Mouse (Mus musculus): Measurements from ENCODE around the gene Olfr424. TPM values are rescaled to one million over a fixed set of nuclear protein-coding genes. Genes with fewer than 3 reads are reported as not detected.

The Olfr424 gene
- not detected in 2 replicates for polyA plus RNA-seq (2016; fragmentation: Nextera tagmentation; extraction: Ambion mirVana)

- no peaks in the 10 kb centered on the region for H3K4me1 ChIP-seq
- H3K27me3 ChIP-seq (replicated peaks; ENCODE audit: low read depth, poor library complexity, severe bottlenecking): no peaks in the 10 kb centered on the region
- WGBS: 78% methylated on average over 3 of the region's 3 CpGs
- H3K36me3 ChIP-seq (replicated peaks): no peaks in the 10 kb centered on the region
- DNase-seq (ENCODE audit: low spot score): no peak
- H3K27ac ChIP-seq (replicated peaks): no peak within 1 kb of the TSS
- H3K9me3 ChIP-seq: no peaks in the 10 kb centered on the region
- no peak within 1 kb of the TSS for H3K4me3 ChIP-seq
Measured at GRCm38 (mm10) chr1:174131217-174131616, at the start of gene Olfr424. TSS of gene Olfr424 (plus strand) at chr1:174131517.

GRCm38 (mm10) chr1:174084031-174084430, 47.3 kb upstream of the Olfr424 start, which contains the start of gene Olfr429:
TSS of gene Olfr429 (plus strand) at chr1:174084331.
- H3K9me3 ChIP-seq: no peaks in the 10 kb centered on the region
- WGBS: 88% methylated on average over 2 of the region's 2 CpGs

GRCm38 (mm10) chr1:174096591-174096990, 34.7 kb upstream of the Olfr424 start, which contains the start of gene Olfr427:
TSS of gene Olfr427 (plus strand) at chr1:174096891.
- Histone ChIP-seq H3K9me3 (no peaks in the 10 kb centered on the region), H3K27ac (replicated peaks) (no peak within 1 kb of the TSS), H3K4me3 (no peak within 1 kb of the TSS), H3K27me3 (replicated peaks; ENCODE audit: low read depth, poor library complexity, severe bottlenecking) (no peaks in the 10 kb centered on the region), H3K4me1 (no peaks in the 10 kb centered on the region), H3K36me3 (replicated peaks) (no peaks in the 10 kb centered on the region)
- DNase-seq (ENCODE audit: low spot score): no peak
- WGBS: 85% methylated on average over 1 of the region's 1 CpGs

More at GRCm38 (mm10) chr1:174084031-174084430, 47.3 kb upstream of the Olfr424 start, which contains the start of gene Olfr429:
- Histone ChIP-seq H3K4me3 (no peak within 1 kb of the TSS), H3K4me1 (no peaks in the 10 kb centered on the region), H3K36me3 (replicated peaks) (no peaks in the 10 kb centered on the region), H3K27ac (replicated peaks) (no peak within 1 kb of the TSS), H3K27me3 (replicated peaks; ENCODE audit: low read depth, poor library complexity, severe bottlenecking) (no peaks in the 10 kb centered on the region)
- DNase-seq (ENCODE audit: low spot score): no peak

GRCm38 (mm10) chr1:174103735-174104134, 27.6 kb upstream of the Olfr424 start:
- Histone ChIP-seq H3K9me3 (no peaks in the 10 kb centered on the region), H3K4me3 (no peak overlapping the region), H3K4me1 (no peaks in the 10 kb centered on the region), H3K27me3 (replicated peaks; ENCODE audit: low read depth, poor library complexity, severe bottlenecking) (no peaks in the 10 kb centered on the region), H3K27ac (replicated peaks) (no peak overlapping the region), H3K36me3 (replicated peaks) (no peaks in the 10 kb centered on the region)
- 66% methylated on average over 2 of the region's 2 CpGs for WGBS
- no peak for DNase-seq (ENCODE audit: low spot score)

GRCm38 (mm10) chr1:174121062-174121461, 10.3 kb upstream of the Olfr424 start, which contains the start of gene Olfr231:
TSS of gene Olfr231 (minus strand) at chr1:174121162.
- Histone ChIP-seq H3K27ac (replicated peaks) (no peak within 1 kb of the TSS), H3K36me3 (replicated peaks) (no peaks in the 10 kb centered on the region), H3K9me3 (no peaks in the 10 kb centered on the region), H3K4me1 (no peaks in the 10 kb centered on the region), H3K27me3 (replicated peaks; ENCODE audit: low read depth, poor library complexity, severe bottlenecking) (no peaks in the 10 kb centered on the region), H3K4me3 (no peak within 1 kb of the TSS)
- no peak for DNase-seq (ENCODE audit: low spot score)
- WGBS: 49% methylated on average over 2 of the region's 2 CpGs

GRCm38 (mm10) chr1:174131999-174132398, 682 bp downstream of the Olfr424 start:
- Histone ChIP-seq H3K9me3 (no peaks in the 10 kb centered on the region), H3K4me3 (no peak overlapping the region), H3K36me3 (replicated peaks) (no peaks in the 10 kb centered on the region), H3K27ac (replicated peaks) (no peak overlapping the region), H3K27me3 (replicated peaks; ENCODE audit: low read depth, poor library complexity, severe bottlenecking) (no peaks in the 10 kb centered on the region), H3K4me1 (no peaks in the 10 kb centered on the region)
- DNase-seq (ENCODE audit: low spot score): no peak
- 65% methylated on average over 3 of the region's 3 CpGs for WGBS

- Histone ChIP-seq H3K27ac (replicated peaks) (no peak overlapping the region), H3K4me1 (no peaks in the 10 kb centered on the region), H3K36me3 (replicated peaks) (no peaks in the 10 kb centered on the region), H3K27me3 (replicated peaks; ENCODE audit: low read depth, poor library complexity, severe bottlenecking) (no peaks in the 10 kb centered on the region), H3K4me3 (no peak overlapping the region), H3K9me3 (no peaks in the 10 kb centered on the region)
- 79% methylated on average over 2 of the region's 2 CpGs for WGBS
- DNase-seq (ENCODE audit: low spot score): no peak
Measured at GRCm38 (mm10) chr1:174141384-174141783, 10.1 kb downstream of the Olfr424 start.

GRCm38 (mm10) chr1:174146696-174147095, 15.4 kb downstream of the Olfr424 start:
- Histone ChIP-seq H3K9me3 (no peaks in the 10 kb centered on the region), H3K4me1 (no peaks in the 10 kb centered on the region), H3K36me3 (replicated peaks) (no peaks in the 10 kb centered on the region), H3K4me3 (no peak overlapping the region), H3K27ac (replicated peaks) (no peak overlapping the region), H3K27me3 (replicated peaks; ENCODE audit: low read depth, poor library complexity, severe bottlenecking) (no peaks in the 10 kb centered on the region)
- 93% methylated on average over 1 of the region's 1 CpGs for WGBS
- no peak for DNase-seq (ENCODE audit: low spot score)

GRCm38 (mm10) chr1:174149289-174149688, 18.0 kb downstream of the Olfr424 start:
- no peak overlapping the region for H3K4me3 ChIP-seq
- H3K27ac ChIP-seq (replicated peaks): no peak overlapping the region
- no peaks in the 10 kb centered on the region for H3K9me3 ChIP-seq
- H3K27me3 ChIP-seq (replicated peaks; ENCODE audit: low read depth, poor library complexity, severe bottlenecking): no peaks in the 10 kb centered on the region
- DNase-seq (ENCODE audit: low spot score): no peak
- 77% methylated on average over 2 of the region's 2 CpGs for WGBS
- H3K4me1 ChIP-seq: no peaks in the 10 kb centered on the region
- H3K36me3 ChIP-seq (replicated peaks): no peaks in the 10 kb centered on the region

GRCm38 (mm10) chr1:174155333-174155732, 24.0 kb downstream of the Olfr424 start, which contains the start of gene Olfr420:
TSS of gene Olfr420 (plus strand) at chr1:174155633.
- no peaks in the 10 kb centered on the region for H3K27me3 ChIP-seq (replicated peaks; ENCODE audit: low read depth, poor library complexity, severe bottlenecking)
- no peak within 1 kb of the TSS for H3K27ac ChIP-seq (replicated peaks)
- H3K36me3 ChIP-seq (replicated peaks): no peaks in the 10 kb centered on the region
- WGBS: 84% methylated on average over 1 of the region's 1 CpGs
- H3K4me3 ChIP-seq: no peak within 1 kb of the TSS
- no peak for DNase-seq (ENCODE audit: low spot score)
- H3K9me3 ChIP-seq: no peaks in the 10 kb centered on the region
- no peaks in the 10 kb centered on the region for H3K4me1 ChIP-seq

GRCm38 (mm10) chr1:174157622-174158021, 26.3 kb downstream of the Olfr424 start:
- no peaks in the 10 kb centered on the region for H3K9me3 ChIP-seq
- no peak overlapping the region for H3K4me3 ChIP-seq
- no peaks in the 10 kb centered on the region for H3K36me3 ChIP-seq (replicated peaks)
- no peak for DNase-seq (ENCODE audit: low spot score)
- no peak overlapping the region for H3K27ac ChIP-seq (replicated peaks)
- WGBS: 93% methylated on average over 3 of the region's 3 CpGs
- no peaks in the 10 kb centered on the region for H3K27me3 ChIP-seq (replicated peaks; ENCODE audit: low read depth, poor library complexity, severe bottlenecking)
- H3K4me1 ChIP-seq: no peaks in the 10 kb centered on the region

- no peak for DNase-seq (ENCODE audit: low spot score)
- H3K9me3 ChIP-seq: no peaks in the 10 kb centered on the region
- 84% methylated on average over 1 of the region's 1 CpGs for WGBS
- H3K27ac ChIP-seq (replicated peaks): no peak overlapping the region
- H3K36me3 ChIP-seq (replicated peaks): no peaks in the 10 kb centered on the region
- no peaks in the 10 kb centered on the region for H3K27me3 ChIP-seq (replicated peaks; ENCODE audit: low read depth, poor library complexity, severe bottlenecking)
- no peaks in the 10 kb centered on the region for H3K4me1 ChIP-seq
- H3K4me3 ChIP-seq: no peak overlapping the region
Measured at GRCm38 (mm10) chr1:174158512-174158911, 27.2 kb downstream of the Olfr424 start.

- no peak for DNase-seq (ENCODE audit: low spot score)
- Histone ChIP-seq H3K36me3 (replicated peaks) (no peaks in the 10 kb centered on the region), H3K9me3 (no peaks in the 10 kb centered on the region), H3K4me3 (no peak overlapping the region), H3K4me1 (no peaks in the 10 kb centered on the region), H3K27ac (replicated peaks) (no peak overlapping the region), H3K27me3 (replicated peaks; ENCODE audit: low read depth, poor library complexity, severe bottlenecking) (no peaks in the 10 kb centered on the region)
- 91% methylated on average over 10 of the region's 10 CpGs for WGBS
Measured at GRCm38 (mm10) chr1:174159095-174159494, 27.8 kb downstream of the Olfr424 start.
